ENCODE assay signal across 8 mouse cellular contexts in the genomic region with DNA sequence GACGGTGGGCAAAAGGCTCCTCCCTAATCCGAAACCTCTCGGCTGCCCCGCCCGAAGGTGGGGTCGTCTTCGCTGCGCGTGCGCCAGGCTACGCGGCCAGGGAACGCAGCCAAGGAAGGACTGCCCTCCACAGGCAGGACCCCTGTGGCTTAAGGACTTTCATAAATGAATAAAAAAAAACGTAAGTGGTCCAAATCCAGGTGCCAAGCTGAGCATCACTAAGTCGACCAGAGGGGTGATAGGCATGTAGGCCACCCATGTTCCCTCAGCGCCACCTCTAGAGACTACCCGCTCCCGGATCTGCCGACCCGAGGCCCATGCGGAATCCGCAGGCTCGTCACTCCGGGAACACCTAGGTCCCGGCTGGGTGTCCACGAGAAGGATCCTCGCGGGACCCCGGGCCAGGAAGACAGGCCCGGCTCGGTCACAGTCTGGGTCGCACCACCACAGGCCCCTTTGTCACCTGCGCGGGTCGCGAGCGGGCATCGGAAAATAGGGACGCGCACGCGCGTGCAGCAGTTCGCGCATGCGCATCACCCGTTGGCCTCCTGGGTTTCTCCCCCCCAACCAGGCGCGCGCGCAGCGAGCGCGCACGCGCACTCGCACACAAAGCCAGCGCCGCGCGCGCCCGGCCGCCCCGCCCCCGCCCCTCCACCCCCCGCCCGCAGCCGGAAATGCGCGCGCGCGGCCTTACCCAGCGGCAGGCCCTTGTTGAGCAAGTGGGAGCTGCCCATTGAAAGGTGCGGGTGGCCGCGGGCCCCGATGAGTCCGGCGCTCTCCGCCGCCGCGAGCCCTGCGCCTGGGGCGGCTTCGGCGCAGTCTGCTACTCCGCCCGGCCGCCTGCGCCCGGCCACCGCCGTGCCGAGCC. TPM values are rescaled to one million over a fixed set of nuclear protein-coding genes. Genes with fewer than 3 reads are reported as not detected.
DNase-seq lines count a peak whose midpoint lies in the region; ATAC-seq and TF ChIP-seq lines count a peak whose summit lies in the region.

No protein-coding gene starts in this region.

- H3K27ac ChIP-seq in hindbrain, embryonic 10.5 days = peak overlapping the region; percentile 99
- peak overlapping the region; percentile 97 for H3K27ac ChIP-seq in lung, postnatal 0 days (ENCODE audit: low read length)

- H3K4me1 ChIP-seq in hindbrain, embryonic 10.5 days (replicated peaks) = peaks cover 34% of the 10 kb centered on the region
- H3K4me1 ChIP-seq in lung, postnatal 0 days (ENCODE audit: insufficient read depth, low read depth, low read length) = peaks cover 15% of the 10 kb centered on the region

- peak; percentile 38 for ATAC-seq in frontal cortex, adult (ENCODE audit: low TSS enrichment)
- ATAC-seq in lung, postnatal 0 days = peak; percentile 71

- H3K36me3 ChIP-seq in hindbrain, embryonic 10.5 days = peaks cover 35% of the 10 kb centered on the region
- no peaks in the 10 kb centered on the region for H3K36me3 ChIP-seq in lung, postnatal 0 days (ENCODE audit: insufficient read depth, low read length)

- no peaks in the 10 kb centered on the region for H3K27me3 ChIP-seq in hindbrain, embryonic 10.5 days (ENCODE audit: insufficient read depth, poor library complexity, severe bottlenecking)
- H3K27me3 ChIP-seq in lung, postnatal 0 days (replicated peaks; ENCODE audit: insufficient read depth, low read length) = no peaks in the 10 kb centered on the region

- peak overlapping the region; percentile 85 for H3K4me3 ChIP-seq in hindbrain, embryonic 10.5 days
- H3K4me3 ChIP-seq in lung, postnatal 0 days (ENCODE audit: low read depth, low read length) = peak overlapping the region; percentile 86

- no peaks in the 10 kb centered on the region for H3K9me3 ChIP-seq in hindbrain, embryonic 10.5 days
- H3K9me3 ChIP-seq in lung, postnatal 0 days (ENCODE audit: low read length) = no peaks in the 10 kb centered on the region

- H3K4me2 ChIP-seq in lung, postnatal 0 days (replicated peaks; ENCODE audit: low read depth, low read length) = peak overlapping the region; percentile 75

- peak; percentile 38 for TF ChIP-seq CTCF in lung, postnatal 0 days (IDR thresholded peaks at IDR 0.05)

- TF ChIP-seq EP300 in lung, postnatal 0 days (IDR thresholded peaks at IDR 0.05) = no peak

- peak overlapping the region; percentile 76 for H3K9ac ChIP-seq in lung, postnatal 0 days (replicated peaks; ENCODE audit: low read depth)

- peak; percentile 75 for DNase-seq in MEL-GATA-1-ER (ENCODE audit: extremely low read depth, low read depth)
- DNase-seq in cerebellum, adult 8-10 months = peak; percentile 94
- peak; percentile 93 for DNase-seq in hindbrain, embryonic 10.5 days (ENCODE audit: low spot score)
- DNase-seq in layer of hippocampus, adult 9-11 months = peak; percentile 89
- peak; percentile 94 for DNase-seq in lung, postnatal 0 days (ENCODE audit: low spot score)
- DNase-seq in ovary, postnatal 14 days (ENCODE audit: low spot score) = peak; percentile 85
- peak; percentile 94 for DNase-seq in thymus, postnatal 14 days

- WGBS in hindbrain, embryonic 10.5 days = under 1% methylated on average over 97 of the region's 97 CpGs
- under 1% methylated on average over 43 of the region's 97 CpGs for WGBS in lung, postnatal 0 days

RNA-seq across cellular contexts. Expression of a gene that starts 0.5 kb away (rescaled TPM):
- polyA plus RNA-seq in hindbrain, embryonic 10.5 days (2016; fragmentation: Nextera tagmentation; extraction: Ambion mirVana) = 466 and 504 TPM in 2 replicates
- 193 and 194 TPM in 2 replicates for polyA plus RNA-seq in lung, postnatal 0 days (2015; fragmentation: Nextera tagmentation; extraction: Ambion mirVana)

RNA-seq across cellular contexts. Expression of a gene that starts 56.1 kb away (rescaled TPM):
- 3.1 and 4.6 TPM in 2 replicates for polyA plus RNA-seq in hindbrain, embryonic 10.5 days (2016; fragmentation: Nextera tagmentation; extraction: Ambion mirVana)
- polyA plus RNA-seq in lung, postnatal 0 days (2015; fragmentation: Nextera tagmentation; extraction: Ambion mirVana) = 89.5 and 111 TPM in 2 replicates

Comparison
In these comparisons a context has a peak if more than half of its experiments do, and no peak if none do; other contexts are left out.
1. Peak in every context shown above with its lines: DNase-seq, ATAC-seq, H3K4me3 ChIP-seq and H3K27ac ChIP-seq.
2. RNA of a gene that starts 56.1 kb away (polyA plus RNA-seq): 89.5 to 111 TPM in lung, postnatal 0 days; 3.1 to 4.6 TPM in hindbrain, embryonic 10.5 days; every median in the first group is over 10 times any median in the second.